Comparison of ENCODE assay signal across 13 mouse cellular contexts in the genomic region with DNA sequence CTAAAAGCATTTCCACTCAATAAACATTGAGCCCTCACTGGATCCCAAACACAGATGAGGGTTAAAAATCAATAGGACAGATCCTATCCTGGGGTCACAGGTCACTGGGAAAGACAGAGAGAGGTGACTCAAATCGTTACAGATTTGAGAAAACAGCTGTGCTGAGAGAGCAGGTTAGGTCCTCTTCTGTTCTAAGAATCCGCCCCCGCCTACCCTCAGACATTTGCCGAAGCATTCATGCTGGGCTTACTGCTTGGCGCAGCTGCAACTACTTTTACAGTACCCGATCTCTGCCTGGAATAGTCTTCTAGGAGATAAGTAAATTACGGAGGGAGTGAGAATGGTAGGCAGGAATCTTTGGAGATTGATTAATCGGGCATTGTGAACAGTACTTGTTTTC. TPM values are rescaled to one million over a fixed set of nuclear protein-coding genes. Genes with fewer than 3 reads are reported as not detected.
DNase-seq lines count a peak whose midpoint lies in the region; ATAC-seq lines count a peak whose summit lies in the region.
"Had no signal": no experiment of that assay in that cellular context is flagged by ENCODE, and none has a peak within 500 bp of the region (broad histone marks: within the 10 kb centered on the region; RNA-seq: fewer than 3 reads in every experiment).

No protein-coding gene starts in this region.

- no peaks in the 10 kb centered on the region for H3K27me3 ChIP-seq in liver, embryonic 13.5 days
- no peaks in the 10 kb centered on the region for H3K27me3 ChIP-seq in heart, embryonic 11.5 days (ENCODE audit: control insufficient read depth, insufficient read depth, low read length)
- H3K27me3 ChIP-seq: midbrain, embryonic 15.5 days had no signal

- H3K4me1 ChIP-seq in liver, embryonic 13.5 days (replicated peaks), result peaks cover 45% of the 10 kb centered on the region
- peaks cover 20% of the 10 kb centered on the region for H3K4me1 ChIP-seq in heart, embryonic 11.5 days (ENCODE audit: control insufficient read depth, insufficient read depth, low read length)

- 71% methylated on average over 8 of the region's 8 CpGs for WGBS in liver, embryonic 13.5 days (ENCODE audit: insufficient replicate concordance)
- WGBS in heart, embryonic 11.5 days (ENCODE audit: insufficient replicate concordance), result 62% methylated on average over 8 of the region's 8 CpGs

- peak overlapping the region; percentile 10; the same call in 1 of the 2 replicates for H3K4me2 ChIP-seq in liver, embryonic 13.5 days
- H3K4me2 ChIP-seq in heart, embryonic 11.5 days, result no peak overlapping the region
- H3K4me2 ChIP-seq: midbrain, embryonic 15.5 days had no signal

- H3K9ac ChIP-seq in liver, embryonic 13.5 days, result no peak overlapping the region
- no peak overlapping the region for H3K9ac ChIP-seq in heart, embryonic 11.5 days (ENCODE audit: low read depth, low read length)
- H3K9ac ChIP-seq: midbrain, embryonic 15.5 days had no signal

- no peak for ATAC-seq in liver, embryonic 13.5 days (ENCODE audit: low read depth)
- ATAC-seq in heart, embryonic 11.5 days (replicated peaks; ENCODE audit: insufficient number of reproducible peaks, low FRiP score, low TSS enrichment), result no peak
- ATAC-seq: midbrain, embryonic 15.5 days had no signal

- no peak overlapping the region for H3K27ac ChIP-seq in liver, embryonic 13.5 days
- H3K27ac ChIP-seq in heart, embryonic 11.5 days (ENCODE audit: low read depth, low read length), result no peak overlapping the region
- H3K27ac ChIP-seq: kidney, postnatal 0 days; midbrain, embryonic 15.5 days had no signal

- H3K4me3 ChIP-seq in liver, embryonic 13.5 days (replicated peaks), result no peak overlapping the region
- H3K4me3 ChIP-seq in heart, embryonic 11.5 days (ENCODE audit: low read depth, low read length), result no peak overlapping the region
- H3K4me3 ChIP-seq: erythroblast, embryonic 14.5 days; midbrain, embryonic 15.5 days had no signal

- DNase-seq in heart, adult 11 months, result peak; percentile 89
- no peak for DNase-seq in heart, postnatal 25 days (ENCODE audit: low spot score)
- DNase-seq in CD4-positive, CD25-positive, alpha-beta regulatory T cell, adult 2 months (ENCODE audit: low read depth, low spot score), result peak; percentile 53
- DNase-seq in brain, adult 2 months (ENCODE audit: low read depth, low spot score), result peak; percentile 89
- no peak for DNase-seq in liver, embryonic 13.5 days
- DNase-seq in spleen, adult 12 weeks (ENCODE audit: low spot score), result no peak
- DNase-seq in lung, postnatal 4 days, result no peak
- DNase-seq: cerebellum, adult 11-12 months; heart, postnatal 36 days had no signal

- intact Hi-C loops in heart, postnatal 25 days (cut with DNase I), result no loop called here

- no peaks in the 10 kb centered on the region for H3K36me3 ChIP-seq in liver, embryonic 13.5 days
- H3K36me3 ChIP-seq in heart, embryonic 11.5 days (ENCODE audit: control insufficient read depth, insufficient read depth, low read length), result no peaks in the 10 kb centered on the region
- H3K36me3 ChIP-seq: midbrain, embryonic 15.5 days had no signal

- H3K9me3 ChIP-seq in liver, embryonic 13.5 days (replicated peaks), result no peaks in the 10 kb centered on the region
- no peaks in the 10 kb centered on the region for H3K9me3 ChIP-seq in heart, embryonic 11.5 days (replicated peaks; ENCODE audit: control insufficient read depth, low read length)
- H3K9me3 ChIP-seq: midbrain, embryonic 15.5 days had no signal

RNA-seq across cellular contexts. Expression of gene Atp2b1, which starts 47.9 kb away (rescaled TPM):
- total RNA-seq in heart, postnatal 25 days (2021), result 10 to 100 TPM; 67.8 to 71.3 TPM
- polyA plus RNA-seq in liver, embryonic 13.5 days (2015; fragmentation: Nextera tagmentation; extraction: Ambion mirVana), result 38.1 and 43.9 TPM in 2 replicates
- 94.3 and 104 TPM in 2 replicates for polyA plus RNA-seq in heart, embryonic 11.5 days (2014; fragmentation: Nextera tagmentation; extraction: Ambion mirVana)

Comparison
In these comparisons a context has a peak if more than half of its experiments do, and no peak if none do; other contexts are left out.
1. DNase-seq: peak in heart, adult 11 months (single experiment), CD4-positive, CD25-positive, alpha-beta regulatory T cell, adult 2 months (single experiment) and brain, adult 2 months (single experiment); none in heart, postnatal 25 days (single experiment), liver, embryonic 13.5 days (single experiment), spleen, adult 12 weeks (single experiment) and lung, postnatal 4 days (0 of 2).